Mouse (Mus musculus): ENCODE measurements around the gene Galnt17.

DNA sequence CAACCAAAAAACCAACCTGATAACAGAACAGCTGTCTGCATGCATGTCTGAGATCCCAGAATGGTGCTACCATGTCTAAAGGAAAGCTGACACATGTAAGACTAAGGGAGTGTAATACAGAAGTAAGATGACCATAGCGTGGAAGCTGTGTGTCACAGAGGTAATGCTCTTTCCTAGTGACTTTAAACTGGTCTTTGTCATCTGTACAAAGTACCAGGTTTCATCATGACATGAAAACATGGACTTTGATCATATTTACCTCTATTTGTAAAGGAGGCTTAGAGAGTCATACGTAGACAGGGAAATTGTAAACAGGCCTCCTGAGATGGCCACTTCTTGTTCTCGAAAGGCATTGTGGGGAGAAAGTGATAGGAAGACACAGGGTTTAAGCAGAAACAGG is 449.6 kb downstream of the Galnt17 start:
- TF ChIP-seq CTCF (IDR thresholded peaks at IDR 0.05; ENCODE audit: low read depth, low read length) (no peak), POLR2A (IDR thresholded peaks at IDR 0.05; ENCODE audit: extremely low read depth, insufficient read depth, low read length) (0 out of 2 replicates have a peak, but pooled peaks have one; percentile 6)

All from liver, adult 2 months (tissue).